Mouse (Mus musculus) forebrain, postnatal 0 days (tissue): Measurements from ENCODE around the gene Brdt. TPM values are rescaled to one million over a fixed set of nuclear protein-coding genes. Genes with fewer than 3 reads are reported as not detected.

Experiments used
- ATAC-seq: fragments of 200-750 bp; cut with Nextera tagmentation; 2 replicates; pipeline ENCODE4 v1.8.0; 2017; ENCODE audit warnings: mild to moderate bottlenecking, moderate library complexity
- DNase-seq: peaks from one replicate; pipeline ENCODE4 v3.0.0-alpha.2; 2015
- H3K27ac ChIP-seq: fragments of 300-500 bp; sonication (generic); 2 replicates; pipeline ENCODE4 v1.5.1; 2014; ENCODE audit warnings: low read depth, mild to moderate bottlenecking, antibody characterized with exemption, low read length, moderate library complexity, mixed read lengths
- H3K27me3 ChIP-seq: fragments of 300-500 bp; sonication (generic); 2 replicates; pipeline ENCODE4 v1.6.1; 2014; ENCODE audit warnings: mild to moderate bottlenecking, low read length, mixed read lengths; ENCODE audit not compliant: insufficient read depth
- H3K36me3 ChIP-seq: fragments of 300-500 bp; sonication (generic); 2 replicates; pipeline ENCODE4 v1.6.1; 2014; ENCODE audit warnings: mild to moderate bottlenecking, moderate library complexity; ENCODE audit not compliant: insufficient read depth
- H3K4me1 ChIP-seq: fragments of 300-500 bp; sonication (generic); 2 replicates; pipeline ENCODE4 v1.6.1; 2014; ENCODE audit warnings: antibody characterized with exemption; ENCODE audit not compliant: insufficient read depth
- H3K4me2 ChIP-seq: fragments of 300-500 bp; sonication (generic); 2 replicates; pipeline ENCODE4 v1.6.1; 2014; ENCODE audit warnings: low read depth, mild to moderate bottlenecking, moderate library complexity
- H3K4me3 ChIP-seq: fragments of 300-500 bp; sonication (generic); 2 replicates; pipeline ENCODE4 v1.5.1; 2014; ENCODE audit warnings: low read depth, low read length, mixed read lengths
- H3K9ac ChIP-seq: fragments of 300-500 bp; sonication (generic); 2 replicates; pipeline ENCODE4 v1.6.1; 2014; ENCODE audit warnings: mild to moderate bottlenecking
- H3K9me3 ChIP-seq: fragments of 300-500 bp; sonication (generic); 2 replicates; pipeline ENCODE4 v1.6.1; 2016; ENCODE audit warnings: low read length
- CTCF ChIP-seq: sonication (generic); IDR thresholded peaks from 2 replicates; pipeline ENCODE4 v1.5.1; 2016; ENCODE audit warnings: antibody characterized with exemption, control low read depth, low read depth
- WGBS: fragments of 180-500 bp; shearing (Covaris S2); extraction: QIAGEN DNeasy Blood & Tissue Kit; methylation state at CpG from one replicate; pipeline ENCODE4 v1.1.7; 2014; 5-methylcytosine and 5-hydroxymethylcytosine counted together
- polyA plus RNA-seq: library from polyadenylated mRNA; unstranded; fragments of >200 nt; fragmentation: Nextera tagmentation; extraction: Ambion mirVana; gene quantifications from 2 replicates; pipeline ENCODE4 v1.2.1, GENCODE M21; 2015
- total RNA-seq: library from RNA; depleted of rRNA; stranded (reverse); fragments of >200 nt; gene quantifications from 2 replicates; pipeline ENCODE4 v1.2.3, GENCODE M21; 2014; rRNA removed

Gene Brdt
- total RNA-seq (4.3 and 4.6 TPM in 2 replicates), polyA plus RNA-seq (2.1 and 2.3 TPM in 2 replicates)

DNA sequence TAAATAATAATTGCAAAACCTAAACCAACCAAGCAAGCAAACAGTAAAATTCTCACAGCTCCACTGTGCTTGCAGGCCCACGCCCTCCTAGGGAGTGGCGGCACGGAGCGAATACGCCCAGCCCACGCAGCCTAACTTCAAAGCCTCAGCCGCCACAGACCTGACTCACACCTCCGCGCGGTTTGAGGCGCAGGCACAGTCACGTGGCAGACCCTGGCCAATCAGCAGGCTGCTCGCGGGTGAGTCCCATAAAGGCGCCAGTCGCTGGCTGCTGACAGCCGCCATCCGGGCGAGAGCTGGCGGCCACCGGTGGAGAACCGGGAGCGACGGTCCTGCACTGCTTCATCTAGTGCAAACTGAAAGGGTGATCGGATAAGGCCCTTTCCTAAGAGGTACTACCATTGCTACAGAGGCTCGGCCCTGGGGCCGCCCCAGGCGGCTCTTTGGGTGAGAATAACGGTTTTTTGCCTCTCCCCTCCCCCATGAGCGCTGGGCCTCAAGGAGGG lies at the start of gene Brdt:
Gene Brdt, plus strand, starts transcription at position 244 of the 506 bp plus-strand sequence.
- Histone ChIP-seq H3K4me2 (no peak within 1 kb of the TSS), H3K27me3 (no peaks in the 10 kb centered on the region), H3K9me3 (no peaks in the 10 kb centered on the region), H3K4me1 (no peaks in the 10 kb centered on the region), H3K4me3 (no peak within 1 kb of the TSS), H3K9ac (no peak within 1 kb of the TSS), H3K27ac (no peak within 1 kb of the TSS), H3K36me3 (no peaks in the 10 kb centered on the region)
- DNase-seq: no peak
- WGBS: 91% methylated on average over 30 of the region's 30 CpGs
- TF ChIP-seq CTCF: no peak
- ATAC-seq: no peak

GRCm38 (mm10) chr5:107282561-107283307 lies 48.2 kb upstream of the Brdt start:
- Histone ChIP-seq H3K27me3 (peaks cover 4% of the 10 kb centered on the region), H3K4me1 (no peaks in the 10 kb centered on the region), H3K27ac (no peak overlapping the region), H3K9ac (no peak overlapping the region), H3K4me3 (no peak overlapping the region), H3K9me3 (no peaks in the 10 kb centered on the region), H3K4me2 (no peak overlapping the region), H3K36me3 (no peaks in the 10 kb centered on the region)
- DNase-seq (peak; percentile 54), ATAC-seq (peak; percentile 66)
- no peak for TF ChIP-seq CTCF
- 54% methylated on average over 9 of the region's 9 CpGs for WGBS

DNA sequence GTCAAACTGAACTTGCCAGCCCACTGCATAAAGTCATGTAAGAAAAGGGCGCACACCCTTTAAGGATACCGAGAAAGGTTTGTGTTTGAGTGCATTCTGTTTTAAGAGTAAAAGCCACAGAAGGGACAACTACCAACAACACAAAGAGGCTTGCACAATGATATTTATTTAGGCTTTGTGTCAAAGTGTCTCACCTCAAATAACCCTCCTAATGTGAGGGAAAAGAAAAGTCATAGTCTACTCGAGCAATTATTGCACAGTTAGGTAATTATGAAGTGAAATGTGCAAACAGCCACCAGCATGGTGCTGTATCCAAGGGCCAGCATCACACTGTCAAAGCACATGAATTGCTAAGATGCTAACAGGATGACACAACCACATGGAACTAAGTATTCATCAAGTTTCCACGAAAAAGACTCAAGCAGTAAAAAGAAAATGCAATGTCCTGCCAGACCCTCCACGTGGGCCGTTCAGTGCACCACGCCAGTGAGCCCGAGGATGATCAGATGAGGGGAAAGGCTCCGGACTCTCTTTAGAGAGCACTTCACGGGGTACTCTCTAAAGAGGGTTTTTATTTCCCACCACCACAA lies 46.9 kb upstream of the Brdt start:
- DNase-seq (no peak), ATAC-seq (no peak)
- 68% methylated on average over 10 of the region's 10 CpGs for WGBS
- no peak overlapping the region for H3K4me3 ChIP-seq
- no peak overlapping the region for H3K27ac ChIP-seq
- peaks cover 14% of the 10 kb centered on the region for H3K27me3 ChIP-seq
- H3K9ac ChIP-seq: no peak overlapping the region
- peaks cover 5% of the 10 kb centered on the region; the same call in 1 of the 2 replicates for H3K4me1 ChIP-seq
- no peaks in the 10 kb centered on the region for H3K36me3 ChIP-seq
- no peak overlapping the region for H3K4me2 ChIP-seq
- H3K9me3 ChIP-seq: no peaks in the 10 kb centered on the region
- no peak for TF ChIP-seq CTCF

- Histone ChIP-seq H3K36me3 (no peaks in the 10 kb centered on the region), H3K9me3 (no peaks in the 10 kb centered on the region), H3K27ac (no peak overlapping the region), H3K4me3 (no peak overlapping the region), H3K27me3 (peaks cover 14% of the 10 kb centered on the region), H3K9ac (no peak overlapping the region), H3K4me1 (peaks cover 5% of the 10 kb centered on the region; the same call in 1 of the 2 replicates), H3K4me2 (no peak overlapping the region)
- 88% methylated on average over 6 of the region's 6 CpGs for WGBS
- no peak for TF ChIP-seq CTCF
- DNase-seq (no peak), ATAC-seq (no peak)
These were observed 45.4 kb upstream of the Brdt start for GRCm38 (mm10) chr5:107285563-107285962.

DNA sequence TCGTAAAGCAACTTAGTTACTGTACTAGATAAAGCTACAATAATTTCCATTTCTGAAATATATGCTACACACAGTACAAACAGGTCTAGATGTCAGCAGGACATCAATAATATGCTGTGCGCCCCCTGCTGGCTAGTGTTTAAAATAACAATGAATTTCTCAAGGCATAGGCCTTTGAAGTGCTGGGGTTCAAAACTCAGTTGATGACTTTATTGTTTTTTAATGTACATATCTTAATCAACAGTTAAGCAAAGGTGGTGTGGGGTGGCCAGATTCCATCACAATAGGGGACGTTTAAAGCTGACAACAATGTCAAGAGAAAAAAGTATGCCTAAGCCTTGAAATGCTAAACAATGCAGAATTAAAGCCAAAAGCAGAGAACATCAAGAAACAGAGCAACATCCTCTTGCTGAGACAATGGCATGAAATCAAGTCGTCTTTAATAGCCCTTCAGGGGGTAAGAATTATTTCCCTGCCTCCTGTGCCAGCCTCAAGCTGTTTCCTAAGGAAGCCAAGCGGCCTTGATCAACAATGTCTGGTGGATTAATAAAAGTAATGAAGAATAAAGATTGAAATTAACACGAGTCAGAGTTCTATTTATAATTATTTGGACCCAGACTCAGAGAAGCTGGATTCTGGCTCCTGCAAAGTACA lies 43.6 kb upstream of the Brdt start:
- Histone ChIP-seq H3K27ac (no peak overlapping the region), H3K36me3 (no peaks in the 10 kb centered on the region), H3K9ac (no peak overlapping the region), H3K27me3 (peaks cover 14% of the 10 kb centered on the region), H3K4me1 (peaks cover 5% of the 10 kb centered on the region; the same call in 1 of the 2 replicates), H3K4me2 (no peak overlapping the region), H3K4me3 (no peak overlapping the region), H3K9me3 (no peaks in the 10 kb centered on the region)
- peak; percentile 74 for TF ChIP-seq CTCF
- WGBS: 27% methylated on average over 6 of the region's 6 CpGs
- ATAC-seq: no peak
- peak; percentile 71 for DNase-seq

DNA sequence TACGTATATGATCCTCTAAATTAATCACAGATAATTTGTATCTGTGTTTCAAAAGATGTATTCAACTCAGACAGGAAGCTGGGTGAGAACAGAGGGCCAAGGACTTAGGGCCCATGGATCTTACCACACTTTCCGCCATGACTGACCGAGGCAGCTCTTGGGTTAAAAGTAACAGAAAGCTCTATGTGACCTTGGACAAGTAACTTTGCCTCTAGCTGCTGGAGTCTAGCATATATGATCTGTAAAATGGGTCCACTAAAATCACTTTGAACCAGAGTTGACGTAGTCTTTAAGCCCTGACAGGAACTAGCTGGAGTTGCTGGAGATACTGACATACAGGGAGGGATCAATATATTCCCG lies 43.1 kb upstream of the Brdt start:
- H3K27me3 ChIP-seq: peaks cover 14% of the 10 kb centered on the region
- ATAC-seq (no peak), DNase-seq (no peak)
- no peak for TF ChIP-seq CTCF
- 57% methylated on average over 5 of the region's 5 CpGs for WGBS
- peak overlapping the region; percentile 70; the same call in 1 of the 2 replicates for H3K4me3 ChIP-seq
- no peak overlapping the region for H3K9ac ChIP-seq
- H3K36me3 ChIP-seq: no peaks in the 10 kb centered on the region
- H3K4me1 ChIP-seq: peaks cover 5% of the 10 kb centered on the region; the same call in 1 of the 2 replicates
- H3K4me2 ChIP-seq: peak overlapping the region; percentile 100; the same call in 1 of the 2 replicates
- H3K27ac ChIP-seq: no peak overlapping the region
- no peaks in the 10 kb centered on the region for H3K9me3 ChIP-seq
